Mouse (Mus musculus) embryonic fibroblast, embryonic 13.5 days (primary cell): ENCODE data around the gene Lin37. TPM values are rescaled to one million over a fixed set of nuclear protein-coding genes. Genes with fewer than 3 reads are reported as not detected.

ENCODE experiments used
- H3K27ac ChIP-seq: 2 replicates; pipeline ENCODE4 v1.5.1; 2012; ENCODE audit warnings: low read length, control low read depth, inconsistent platforms; ENCODE audit not compliant: insufficient read depth
- H3K4me1 ChIP-seq: 2 replicates; pipeline ENCODE4 v1.6.1; 2011; ENCODE audit warnings: low read length; ENCODE audit not compliant: control insufficient read depth, insufficient read depth
- H3K4me3 ChIP-seq: 2 replicates; pipeline ENCODE4 v1.5.1; 2011; ENCODE audit warnings: mild to moderate bottlenecking, control low read depth, low read length; ENCODE audit not compliant: insufficient read depth
- CTCF ChIP-seq: IDR thresholded peaks from 2 replicates; pipeline ENCODE4 v1.5.1; 2011; ENCODE audit warnings: mild to moderate bottlenecking, control low read depth, low read length, moderate library complexity, borderline replicate concordance; ENCODE audit not compliant: insufficient read depth
- POLR2A ChIP-seq: IDR thresholded peaks from 2 replicates; pipeline ENCODE4 v1.6.1; 2011; ENCODE audit warnings: low read depth, mild to moderate bottlenecking, control low read depth, low read length, moderate library complexity
- polyA plus RNA-seq: library from polyadenylated mRNA; stranded (reverse); fragments of >200 nt; gene quantifications from 2 replicates; pipeline ENCODE4 v1.2.4, GENCODE M21; 2011; ENCODE audit warnings: low read depth; ENCODE audit not compliant: missing spikeins, insufficient read length

Gene Lin37
- polyA plus RNA-seq, 1 experiment: 38.5 TPM

- H3K27ac ChIP-seq: no peak within 1 kb of the TSS
- H3K4me3 ChIP-seq: no peak within 1 kb of the TSS
- H3K4me1 ChIP-seq: 0 out of 2 replicates have a peak, but pooled peaks cover 2% of the 10 kb centered on the region
- no peak for TF ChIP-seq POLR2A
- TF ChIP-seq CTCF: no peak
These were observed 5.4 kb upstream of the Lin37 start, which contains the start of gene Igflr1 for GRCm38 (mm10) chr7:30564970-30565571. Igflr1 (plus strand) TSS chr7:30565427.

GRCm38 (mm10) chr7:30563906-30564280, 4.3 kb upstream of the Lin37 start:
- TF ChIP-seq POLR2A (no peak), CTCF (no peak)
- Histone ChIP-seq H3K4me3 (peak overlapping the region; percentile 74), H3K4me1 (0 out of 2 replicates have a peak, but pooled peaks cover 2% of the 10 kb centered on the region), H3K27ac (no peak overlapping the region)

- peak within 1 kb of the TSS; percentile 80 for H3K4me3 ChIP-seq
- 0 out of 2 replicates have a peak, but pooled peaks cover 2% of the 10 kb centered on the region for H3K4me1 ChIP-seq
- TF ChIP-seq CTCF (no peak), POLR2A (peak; percentile 44)
- H3K27ac ChIP-seq: peak within 1 kb of the TSS; percentile 70
These were observed 3.7 kb upstream of the Lin37 start, which contains the start of the genes U2af1l4, Gm49396 and Psenen for GRCm38 (mm10) chr7:30563117-30563905. U2af1l4 (plus strand) TSS chr7:30563301. Gm49396 (plus strand) TSS chr7:30563344. Psenen (minus strand) TSS chr7:30563627.

- Histone ChIP-seq H3K4me1 (peaks cover 5% of the 10 kb centered on the region; the same call in 1 of the 2 replicates), H3K4me3 (peak overlapping the region; percentile 80), H3K27ac (peak overlapping the region; percentile 35)
- TF ChIP-seq CTCF (no peak), POLR2A (peak; percentile 48)
These were observed 3.0 kb upstream of the Lin37 start for GRCm38 (mm10) chr7:30562526-30563116.

- Histone ChIP-seq H3K27ac (no peak overlapping the region), H3K4me3 (no peak overlapping the region), H3K4me1 (peaks cover 5% of the 10 kb centered on the region; the same call in 1 of the 2 replicates)
- TF ChIP-seq POLR2A (no peak), CTCF (no peak)
These were observed 658 bp upstream of the Lin37 start for GRCm38 (mm10) chr7:30560296-30560695.

GRCm38 (mm10) chr7:30558656-30559442, 789 bp downstream of the Lin37 start:
- H3K27ac ChIP-seq: 0 out of 2 replicates have a peak overlapping the region, but pooled peaks have one; percentile 17
- H3K4me1 ChIP-seq: peaks cover 3% of the 10 kb centered on the region; the same call in 1 of the 2 replicates
- peak overlapping the region; percentile 68 for H3K4me3 ChIP-seq
- TF ChIP-seq CTCF: no peak
- TF ChIP-seq POLR2A: no peak; the same call in 1 of the 2 replicates

GRCm38 (mm10) chr7:30557901-30558514, 1.6 kb downstream of the Lin37 start:
- TF ChIP-seq POLR2A (no peak), CTCF (no peak)
- Histone ChIP-seq H3K27ac (no peak overlapping the region), H3K4me3 (peak overlapping the region; percentile 68), H3K4me1 (peaks cover 3% of the 10 kb centered on the region; the same call in 1 of the 2 replicates)

- H3K27ac ChIP-seq: no peak overlapping the region
- H3K4me3 ChIP-seq: no peak overlapping the region
- TF ChIP-seq CTCF (peak; percentile 18; the same call in 1 of the 2 replicates), POLR2A (no peak)
- H3K4me1 ChIP-seq: peaks cover 3% of the 10 kb centered on the region; the same call in 1 of the 2 replicates
These were observed 2.6 kb downstream of the Lin37 start for GRCm38 (mm10) chr7:30556894-30557536.
